Comparison of ENCODE assay signal across 19 mouse cellular contexts in genomic region chr10:72867956-72868355, GRCm38 (mm10).
"Had no signal": no experiment of that assay in that cellular context is flagged by ENCODE, and none has a peak within 500 bp of the region (broad histone marks: within the 10 kb centered on the region; RNA-seq: fewer than 3 reads in every experiment).

No protein-coding gene starts in this region.

- H3K4me2 ChIP-seq: intestine, embryonic 15.5 days; kidney, embryonic 15.5 days; limb, embryonic 15.5 days; liver, embryonic 12.5 days; lung, embryonic 15.5 days; midbrain, embryonic 12.5 days; neural tube, embryonic 15.5 days; stomach, embryonic 15.5 days had no signal

- H3K27ac ChIP-seq: intestine, embryonic 15.5 days; kidney, embryonic 15.5 days; left cerebral cortex, adult 2 months; limb, embryonic 15.5 days; liver, embryonic 12.5 days; lung, embryonic 15.5 days; macrophage; midbrain, embryonic 12.5 days; neural tube, embryonic 15.5 days; stomach, embryonic 15.5 days had no signal

- DNase-seq: kidney, adult 2 months; kidney, postnatal 14 days; lung, postnatal 14 days; right cerebral cortex, postnatal 4 days; spleen, adult 18-20 months; thymus, adult 2 months; thymus, postnatal 36 days had no signal

- H3K4me1 ChIP-seq: intestine, embryonic 15.5 days; kidney, embryonic 15.5 days; limb, embryonic 15.5 days; liver, embryonic 12.5 days; lung, embryonic 15.5 days; megakaryocyte, embryonic 14.5 days; midbrain, embryonic 12.5 days; neural tube, embryonic 15.5 days; stomach, embryonic 15.5 days had no signal

- H3K27me3 ChIP-seq: intestine, embryonic 15.5 days; kidney, embryonic 15.5 days; limb, embryonic 15.5 days; liver, embryonic 12.5 days; lung, embryonic 15.5 days; megakaryocyte, embryonic 14.5 days; midbrain, embryonic 12.5 days; neural tube, embryonic 15.5 days; stomach, embryonic 15.5 days had no signal

- ATAC-seq: intestine, embryonic 15.5 days; liver, embryonic 12.5 days; midbrain, embryonic 16.5 days had no signal

- H3K9me3 ChIP-seq: intestine, embryonic 15.5 days; kidney, embryonic 15.5 days; limb, embryonic 15.5 days; liver, embryonic 12.5 days; lung, embryonic 15.5 days; megakaryocyte, embryonic 14.5 days; midbrain, embryonic 12.5 days; neural tube, embryonic 15.5 days; stomach, embryonic 15.5 days had no signal

- H3K36me3 ChIP-seq: intestine, embryonic 15.5 days; kidney, embryonic 15.5 days; limb, embryonic 15.5 days; liver, embryonic 12.5 days; lung, embryonic 15.5 days; midbrain, embryonic 12.5 days; neural tube, embryonic 15.5 days; stomach, embryonic 15.5 days had no signal

- H3K4me3 ChIP-seq: intestine, embryonic 15.5 days; kidney, embryonic 15.5 days; left cerebral cortex, adult 2 months; limb, embryonic 15.5 days; liver, embryonic 12.5 days; lung, embryonic 15.5 days; megakaryocyte, embryonic 14.5 days; midbrain, embryonic 12.5 days; neural tube, embryonic 15.5 days; stomach, embryonic 15.5 days had no signal

- H3K9ac ChIP-seq: intestine, embryonic 15.5 days; kidney, embryonic 15.5 days; limb, embryonic 15.5 days; liver, embryonic 12.5 days; lung, embryonic 15.5 days; midbrain, embryonic 12.5 days; neural tube, embryonic 15.5 days; stomach, embryonic 15.5 days had no signal
